Mouse (Mus musculus): Measurements from ENCODE around the gene Cfap58. TPM values are rescaled to one million over a fixed set of nuclear protein-coding genes. Genes with fewer than 3 reads are reported as not detected.

Gene Cfap58
- polyA plus RNA-seq (2014; fragmentation: Nextera tagmentation; extraction: Ambion mirVana), result not detected in 2 replicates

DNA sequence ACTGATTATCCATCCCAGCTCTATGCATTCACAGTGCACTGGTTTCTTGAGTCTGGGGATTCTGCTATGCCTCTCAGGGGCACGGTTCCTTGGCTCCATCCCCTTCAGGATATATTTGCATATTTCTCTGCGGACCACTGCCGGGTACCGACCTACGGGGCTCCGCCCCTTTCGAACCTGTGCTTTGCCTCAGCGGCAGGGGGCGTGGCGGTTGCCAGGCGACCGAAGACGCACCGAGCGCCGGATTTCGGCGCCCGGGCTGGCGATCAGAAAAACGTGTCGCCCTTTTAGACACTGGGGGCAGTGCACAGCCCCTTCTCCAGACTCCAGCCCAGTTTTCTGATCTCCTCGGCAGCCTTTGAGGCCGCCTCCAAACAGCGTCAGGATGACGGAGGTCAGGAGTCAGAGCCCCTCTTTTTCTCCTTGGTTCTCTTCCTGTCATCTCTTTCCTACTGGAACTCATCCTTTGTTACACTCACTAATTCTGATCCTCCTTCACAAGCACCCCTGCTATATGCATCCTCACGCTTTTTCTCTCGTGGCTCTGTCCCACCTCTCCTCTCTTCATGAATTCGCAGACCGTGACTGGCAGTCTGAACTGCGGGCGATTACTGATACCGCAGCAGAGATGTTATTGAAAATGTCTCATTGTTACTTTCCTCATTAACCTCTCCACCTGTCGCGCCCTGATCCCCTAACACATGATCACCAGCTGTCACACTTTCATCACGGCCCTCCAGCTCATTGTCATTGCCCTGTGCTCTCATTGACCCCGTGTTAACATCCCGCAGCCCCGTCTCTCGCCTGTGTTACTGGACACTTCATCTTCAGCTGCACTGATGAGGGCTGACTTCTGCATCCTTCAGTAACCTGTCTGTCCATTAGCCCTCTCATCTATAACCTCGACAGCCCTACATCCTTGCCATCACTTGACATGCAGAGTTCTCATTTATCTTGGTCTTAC is at the start of gene Cfap58:
Gene Cfap58 (plus strand): TSS at position 233 of the 964 bp plus-strand sequence.
- ATAC-seq (replicated peaks; ENCODE audit: low FRiP score) (peak; percentile 93), DNase-seq (ENCODE audit: low spot score) (peak; percentile 90)
- H3K4me3 ChIP-seq (ENCODE audit: low read depth, low read length), result peak within 1 kb of the TSS; percentile 19
- H3K4me1 ChIP-seq (replicated peaks; ENCODE audit: control insufficient read depth, insufficient read depth, low read length), result no peaks in the 10 kb centered on the region
- H3K9me3 ChIP-seq (ENCODE audit: control insufficient read depth, low read length), result no peaks in the 10 kb centered on the region
- H3K36me3 ChIP-seq (ENCODE audit: control insufficient read depth, insufficient read depth, low read length), result no peaks in the 10 kb centered on the region
- no peak within 1 kb of the TSS for H3K27ac ChIP-seq (ENCODE audit: low read depth, low read length)
- H3K9ac ChIP-seq (ENCODE audit: low read length), result peak within 1 kb of the TSS; percentile 0; the same call in 1 of the 2 replicates
- H3K27me3 ChIP-seq (ENCODE audit: control insufficient read depth, insufficient read depth, low read length), result no peaks in the 10 kb centered on the region
- WGBS, result 5% methylated on average over 41 of the region's 41 CpGs
- H3K4me2 ChIP-seq (ENCODE audit: low read depth, low read length, severe bottlenecking), result peak within 1 kb of the TSS; percentile 58

DNA sequence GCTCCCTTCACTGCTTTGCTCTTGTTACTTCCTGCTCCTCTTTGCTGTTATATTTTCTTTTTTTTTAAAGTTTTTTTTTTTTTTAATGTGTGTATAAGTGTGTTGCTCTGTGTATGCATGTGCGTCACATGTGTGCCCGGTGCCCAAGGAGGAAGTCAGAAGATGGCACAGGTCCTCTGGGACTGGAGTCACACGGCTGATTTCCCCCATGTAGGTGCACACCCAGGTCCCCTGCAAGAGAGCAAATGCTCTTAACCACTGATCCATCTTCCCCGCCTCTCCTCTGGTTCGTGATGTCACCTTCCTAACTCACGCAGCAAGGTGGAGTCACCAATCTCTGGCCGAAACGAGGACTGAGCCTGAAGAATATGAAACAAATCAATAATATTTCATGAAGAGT is 49.4 kb upstream of the Cfap58 start:
- no peak overlapping the region for H3K4me2 ChIP-seq (ENCODE audit: low read depth, low read length, severe bottlenecking)
- no peak overlapping the region for H3K4me3 ChIP-seq (ENCODE audit: low read depth, low read length)
- H3K27ac ChIP-seq (ENCODE audit: low read depth, low read length), result no peak overlapping the region
- ATAC-seq (replicated peaks; ENCODE audit: low FRiP score), result no peak
- no peaks in the 10 kb centered on the region for H3K4me1 ChIP-seq (replicated peaks; ENCODE audit: control insufficient read depth, insufficient read depth, low read length)
- no peak for DNase-seq (ENCODE audit: low spot score)
- H3K36me3 ChIP-seq (ENCODE audit: control insufficient read depth, insufficient read depth, low read length), result no peaks in the 10 kb centered on the region
- 90% methylated on average over 8 of the region's 8 CpGs for WGBS
- H3K9me3 ChIP-seq (ENCODE audit: control insufficient read depth, low read length), result no peaks in the 10 kb centered on the region
- H3K27me3 ChIP-seq (ENCODE audit: control insufficient read depth, insufficient read depth, low read length), result no peaks in the 10 kb centered on the region
- H3K9ac ChIP-seq (ENCODE audit: low read length), result no peak overlapping the region

DNA sequence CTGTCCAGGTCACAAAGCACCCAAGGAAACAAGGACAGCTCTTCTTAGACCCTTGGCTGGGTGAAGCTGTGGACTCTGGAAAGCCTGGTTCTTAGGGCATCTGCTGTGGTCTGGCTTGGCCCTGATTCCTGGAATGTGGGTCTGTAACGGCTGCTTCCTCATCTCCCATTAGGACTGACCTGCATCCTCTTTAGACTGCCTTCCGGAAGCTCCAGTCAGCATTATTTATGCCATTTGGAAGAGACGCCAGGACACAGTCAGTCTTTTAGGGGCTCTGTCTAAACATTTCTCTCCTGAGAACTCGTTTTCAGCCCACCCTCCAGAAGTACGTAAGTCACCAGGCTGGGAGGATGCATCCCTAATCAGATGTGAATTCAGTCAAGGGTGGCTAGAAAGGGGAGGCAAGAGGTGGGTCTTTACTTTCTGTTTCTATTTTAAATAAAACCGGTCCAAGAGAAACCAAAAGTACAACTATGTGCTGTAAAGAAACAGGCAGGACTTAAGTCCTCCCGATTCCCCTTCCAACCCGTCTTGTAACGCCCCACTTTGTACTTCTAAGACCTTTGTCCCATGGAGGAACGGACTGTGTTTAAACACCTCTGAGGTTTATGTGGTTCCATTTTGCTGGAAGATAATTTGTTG is 46.9 kb upstream of the Cfap58 start:
- WGBS, result 85% methylated on average over 10 of the region's 10 CpGs
- Histone ChIP-seq H3K36me3 (ENCODE audit: control insufficient read depth, insufficient read depth, low read length) (no peaks in the 10 kb centered on the region; the same call in 1 of the 2 replicates), H3K4me3 (ENCODE audit: low read depth, low read length) (no peak overlapping the region)

DNA sequence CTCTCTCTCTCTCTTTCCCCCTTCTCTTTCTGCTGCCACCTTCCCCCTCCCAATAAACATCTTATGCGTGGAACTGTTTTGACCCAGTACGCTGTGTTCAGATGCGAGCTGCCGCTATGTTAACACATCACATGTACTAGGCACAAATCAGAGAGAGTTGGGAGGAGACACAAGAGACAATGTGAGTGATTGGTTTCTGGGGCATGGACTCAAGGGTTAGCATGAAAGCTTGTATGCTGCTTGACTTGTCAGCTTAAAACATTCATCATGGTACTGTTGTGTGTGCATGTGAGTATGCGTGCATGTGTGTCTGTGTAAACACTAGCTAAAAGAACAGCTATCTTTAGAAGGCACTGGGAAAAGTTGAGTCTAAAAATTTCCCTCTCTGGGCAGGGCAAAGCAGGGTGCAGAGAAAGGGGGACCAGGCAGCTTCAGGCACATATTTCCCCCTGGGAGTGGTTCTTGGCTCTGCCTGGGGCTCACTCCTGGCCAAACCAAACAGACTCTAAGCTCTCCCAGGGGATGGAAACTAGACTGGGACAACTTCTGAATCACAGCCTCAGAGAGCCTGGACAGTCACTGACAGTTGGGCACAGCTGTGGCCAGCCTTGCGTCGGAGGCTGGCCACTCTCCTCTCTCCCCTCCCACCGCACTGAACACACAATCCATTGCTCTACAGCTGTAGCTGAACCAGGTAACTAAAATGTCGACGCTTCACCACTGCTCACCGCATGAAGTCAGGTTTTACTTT is 45.7 kb upstream of the Cfap58 start:
- no peak for DNase-seq (ENCODE audit: low spot score)
- no peak overlapping the region for H3K4me3 ChIP-seq (ENCODE audit: low read depth, low read length)
- 87% methylated on average over 11 of the region's 11 CpGs for WGBS
- H3K4me1 ChIP-seq (replicated peaks; ENCODE audit: control insufficient read depth, insufficient read depth, low read length), result no peaks in the 10 kb centered on the region
- H3K36me3 ChIP-seq (ENCODE audit: control insufficient read depth, insufficient read depth, low read length), result no peaks in the 10 kb centered on the region; the same call in 1 of the 2 replicates
- no peaks in the 10 kb centered on the region for H3K27me3 ChIP-seq (ENCODE audit: control insufficient read depth, insufficient read depth, low read length)
- no peak overlapping the region for H3K9ac ChIP-seq (ENCODE audit: low read length)
- H3K4me2 ChIP-seq (ENCODE audit: low read depth, low read length, severe bottlenecking), result no peak overlapping the region
- H3K27ac ChIP-seq (ENCODE audit: low read depth, low read length), result no peak overlapping the region
- no peaks in the 10 kb centered on the region for H3K9me3 ChIP-seq (ENCODE audit: control insufficient read depth, low read length)
- no peak for ATAC-seq (replicated peaks; ENCODE audit: low FRiP score)

More for the DNA sequence above, 46.9 kb upstream of the Cfap58 start:
- ATAC-seq (replicated peaks; ENCODE audit: low FRiP score), result no peak
- Histone ChIP-seq H3K27ac (ENCODE audit: low read depth, low read length) (no peak overlapping the region), H3K27me3 (ENCODE audit: control insufficient read depth, insufficient read depth, low read length) (no peaks in the 10 kb centered on the region), H3K4me2 (ENCODE audit: low read depth, low read length, severe bottlenecking) (no peak overlapping the region), H3K9ac (ENCODE audit: low read length) (no peak overlapping the region), H3K4me1 (replicated peaks; ENCODE audit: control insufficient read depth, insufficient read depth, low read length) (no peaks in the 10 kb centered on the region), H3K9me3 (ENCODE audit: control insufficient read depth, low read length) (no peaks in the 10 kb centered on the region)
- no peak for DNase-seq (ENCODE audit: low spot score)

DNA sequence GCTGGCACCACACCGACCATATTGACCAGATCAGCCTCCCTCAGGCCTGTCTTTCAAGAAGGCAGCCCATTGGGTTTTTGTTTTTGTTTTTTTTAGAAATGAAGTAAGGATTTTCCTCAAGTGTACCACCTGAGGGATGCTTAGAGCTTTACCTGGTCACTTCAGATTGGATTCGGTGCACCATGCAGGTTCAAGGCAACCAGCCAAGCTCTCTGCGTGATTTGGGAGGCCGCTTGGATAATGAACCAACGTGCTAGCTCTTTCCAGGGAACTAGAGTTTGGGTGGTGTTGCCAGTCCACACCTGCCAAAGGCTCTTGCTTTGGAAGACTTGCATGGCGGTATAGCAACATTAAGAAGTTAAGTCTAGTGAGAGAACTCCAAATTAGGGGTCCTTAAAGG is 44.4 kb upstream of the Cfap58 start:
- Histone ChIP-seq H3K9ac (ENCODE audit: low read length) (no peak overlapping the region), H3K4me3 (ENCODE audit: low read depth, low read length) (no peak overlapping the region), H3K4me1 (replicated peaks; ENCODE audit: control insufficient read depth, insufficient read depth, low read length) (no peaks in the 10 kb centered on the region), H3K27ac (ENCODE audit: low read depth, low read length) (no peak overlapping the region), H3K4me2 (ENCODE audit: low read depth, low read length, severe bottlenecking) (no peak overlapping the region), H3K27me3 (ENCODE audit: control insufficient read depth, insufficient read depth, low read length) (no peaks in the 10 kb centered on the region), H3K9me3 (ENCODE audit: control insufficient read depth, low read length) (no peaks in the 10 kb centered on the region), H3K36me3 (ENCODE audit: control insufficient read depth, insufficient read depth, low read length) (peaks cover 3% of the 10 kb centered on the region; the same call in 1 of the 2 replicates)
- ATAC-seq (replicated peaks; ENCODE audit: low FRiP score) (no peak), DNase-seq (ENCODE audit: low spot score) (no peak)
- WGBS, result 94% methylated on average over 6 of the region's 6 CpGs

DNA sequence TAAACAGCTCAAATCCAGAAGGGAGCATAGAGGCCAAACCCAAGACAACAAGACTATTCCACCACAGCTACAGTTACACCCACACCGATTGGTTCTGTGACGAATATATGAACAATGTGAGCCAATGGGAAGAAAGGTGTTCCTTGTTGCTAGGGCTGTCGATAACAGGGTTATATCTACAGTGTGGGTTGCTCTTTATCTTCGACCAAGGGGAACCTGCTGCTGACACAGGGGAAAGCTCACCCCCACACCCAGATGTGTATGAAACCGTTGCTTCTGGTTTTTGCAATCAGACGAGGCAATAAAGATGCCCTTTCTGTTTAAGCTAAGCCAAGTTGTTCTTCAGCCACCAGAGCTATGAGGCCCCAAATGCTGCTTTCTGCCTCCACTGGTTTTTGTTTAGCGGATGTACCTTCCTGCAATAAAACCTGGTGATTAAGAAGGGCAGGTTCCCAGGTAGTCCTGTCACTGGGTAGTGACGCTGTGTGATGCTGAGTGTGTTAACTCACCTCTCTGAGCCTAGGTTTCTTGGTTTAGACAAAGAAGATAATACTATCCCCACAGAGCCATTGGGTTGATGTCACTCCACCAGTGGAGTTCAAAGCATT is 38.9 kb upstream of the Cfap58 start:
- DNase-seq (ENCODE audit: low spot score) (no peak), ATAC-seq (replicated peaks; ENCODE audit: low FRiP score) (no peak)
- no peaks in the 10 kb centered on the region for H3K27me3 ChIP-seq (ENCODE audit: control insufficient read depth, insufficient read depth, low read length)
- H3K4me2 ChIP-seq (ENCODE audit: low read depth, low read length, severe bottlenecking), result no peak overlapping the region
- H3K4me3 ChIP-seq (ENCODE audit: low read depth, low read length), result no peak overlapping the region
- H3K27ac ChIP-seq (ENCODE audit: low read depth, low read length), result no peak overlapping the region
- 93% methylated on average over 8 of the region's 8 CpGs for WGBS
- no peak overlapping the region for H3K9ac ChIP-seq (ENCODE audit: low read length)
- peaks cover 4% of the 10 kb centered on the region; the same call in 1 of the 2 replicates for H3K4me1 ChIP-seq (replicated peaks; ENCODE audit: control insufficient read depth, insufficient read depth, low read length)
- H3K9me3 ChIP-seq (ENCODE audit: control insufficient read depth, low read length), result no peaks in the 10 kb centered on the region
- peaks cover 3% of the 10 kb centered on the region; the same call in 1 of the 2 replicates for H3K36me3 ChIP-seq (ENCODE audit: control insufficient read depth, insufficient read depth, low read length)

DNA sequence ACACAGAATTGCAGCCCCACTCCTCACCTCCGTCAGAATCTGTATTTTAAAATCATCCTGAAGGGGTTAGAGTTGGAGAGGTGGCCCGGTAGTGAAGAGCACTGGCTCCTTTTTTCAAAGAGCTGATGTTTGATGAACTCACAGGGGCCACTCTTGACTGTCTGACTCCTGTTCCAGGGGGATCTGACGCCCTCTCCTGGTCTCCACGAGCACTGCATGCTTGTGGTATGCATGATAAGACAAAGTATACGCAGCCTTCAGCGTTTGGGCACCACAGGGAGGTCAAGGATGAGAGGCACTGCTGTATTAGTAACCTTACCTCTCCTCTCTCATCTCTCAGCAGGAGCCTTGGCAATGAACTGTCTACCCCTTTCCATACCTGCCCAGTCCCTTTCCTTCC is 37.5 kb upstream of the Cfap58 start:
- Histone ChIP-seq H3K27me3 (ENCODE audit: control insufficient read depth, insufficient read depth, low read length) (no peaks in the 10 kb centered on the region), H3K4me2 (ENCODE audit: low read depth, low read length, severe bottlenecking) (no peak overlapping the region), H3K27ac (ENCODE audit: low read depth, low read length) (no peak overlapping the region), H3K4me3 (ENCODE audit: low read depth, low read length) (no peak overlapping the region), H3K9ac (ENCODE audit: low read length) (no peak overlapping the region), H3K4me1 (replicated peaks; ENCODE audit: control insufficient read depth, insufficient read depth, low read length) (peaks cover 5% of the 10 kb centered on the region; the same call in 1 of the 2 replicates), H3K36me3 (ENCODE audit: control insufficient read depth, insufficient read depth, low read length) (peaks cover 3% of the 10 kb centered on the region; the same call in 1 of the 2 replicates), H3K9me3 (ENCODE audit: control insufficient read depth, low read length) (no peaks in the 10 kb centered on the region)
- DNase-seq (ENCODE audit: low spot score) (no peak), ATAC-seq (replicated peaks; ENCODE audit: low FRiP score) (no peak)
- 65% methylated on average over 6 of the region's 6 CpGs for WGBS

DNA sequence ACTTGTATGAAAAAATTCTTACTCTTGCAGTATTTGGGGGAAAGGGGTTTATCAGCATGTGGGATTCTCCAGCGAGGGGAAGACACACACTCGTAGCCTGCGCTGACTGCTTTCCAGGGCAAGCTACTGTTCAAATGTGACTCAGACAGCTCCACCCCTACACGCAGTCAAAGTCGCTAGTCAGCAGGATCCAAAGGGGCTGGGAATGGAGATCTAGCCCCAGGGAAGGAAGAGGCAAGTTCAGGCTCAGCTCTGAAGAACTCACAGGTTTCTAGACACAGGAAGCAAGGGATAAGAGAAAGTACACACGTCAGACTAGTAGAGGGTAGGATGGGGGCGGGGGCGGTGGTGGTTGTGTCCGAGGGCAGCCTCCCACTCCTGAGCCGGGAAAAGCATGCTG is 36.9 kb upstream of the Cfap58 start:
- Histone ChIP-seq H3K4me3 (ENCODE audit: low read depth, low read length) (no peak overlapping the region), H3K9ac (ENCODE audit: low read length) (no peak overlapping the region), H3K27me3 (ENCODE audit: control insufficient read depth, insufficient read depth, low read length) (no peaks in the 10 kb centered on the region), H3K27ac (ENCODE audit: low read depth, low read length) (no peak overlapping the region), H3K9me3 (ENCODE audit: control insufficient read depth, low read length) (no peaks in the 10 kb centered on the region), H3K36me3 (ENCODE audit: control insufficient read depth, insufficient read depth, low read length) (peaks cover 3% of the 10 kb centered on the region; the same call in 1 of the 2 replicates), H3K4me1 (replicated peaks; ENCODE audit: control insufficient read depth, insufficient read depth, low read length) (peaks cover 5% of the 10 kb centered on the region; the same call in 1 of the 2 replicates), H3K4me2 (ENCODE audit: low read depth, low read length, severe bottlenecking) (no peak overlapping the region)
- no peak for DNase-seq (ENCODE audit: low spot score)
- WGBS, result 86% methylated on average over 10 of the region's 10 CpGs
- ATAC-seq (replicated peaks; ENCODE audit: low FRiP score), result no peak
